Mouse (Mus musculus): Measurements from ENCODE around the gene Tmem82. TPM values are rescaled to one million over a fixed set of nuclear protein-coding genes. Genes with fewer than 3 reads are reported as not detected.
A peak's percentile ranks its signal among the peaks of the same experiment; 100 is the strongest.

Gene Tmem82
- polyA plus RNA-seq, 1 experiment = 1.1 TPM

- H3K4me3 ChIP-seq (ENCODE audit: insufficient read depth, low read depth, low read length) = no peak overlapping the region
- H3K4me1 ChIP-seq (ENCODE audit: control insufficient read depth, insufficient read depth, insufficient read length, low read length) = peaks cover 18% of the 10 kb centered on the region
- H3K27ac ChIP-seq (replicated peaks; ENCODE audit: low read depth, low read length) = no peak overlapping the region
Observed at GRCm38 (mm10) chr4:141625774-141626550, 7.5 kb upstream of the Tmem82 start.

GRCm38 (mm10) chr4:141624983-141625773 lies 6.7 kb upstream of the Tmem82 start:
- Histone ChIP-seq H3K4me1 (ENCODE audit: control insufficient read depth, insufficient read depth, insufficient read length, low read length) (peaks cover 18% of the 10 kb centered on the region), H3K27ac (replicated peaks; ENCODE audit: low read depth, low read length) (no peak overlapping the region), H3K4me3 (ENCODE audit: insufficient read depth, low read depth, low read length) (no peak overlapping the region)

DNA sequence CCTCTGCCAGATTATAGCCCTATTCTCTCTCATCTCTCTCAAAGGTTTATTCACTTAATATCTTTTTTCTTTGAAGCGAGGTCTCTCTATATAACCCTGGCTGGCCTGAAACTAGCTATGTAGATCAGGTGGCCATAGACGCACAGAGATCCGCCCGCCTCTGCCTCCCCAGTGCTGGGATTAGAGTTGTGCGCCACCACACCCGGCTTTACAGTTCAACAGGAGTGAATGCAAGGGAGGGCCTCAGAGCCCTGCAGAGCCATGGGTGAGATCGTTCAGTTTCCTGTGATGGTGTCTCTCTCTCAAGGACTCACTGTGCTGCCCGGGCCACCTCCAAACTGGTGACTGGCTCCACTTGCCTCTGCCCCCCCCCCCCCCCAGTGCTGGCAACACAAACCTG lies 5.7 kb upstream of the Tmem82 start:
- H3K4me3 ChIP-seq (ENCODE audit: insufficient read depth, low read depth, low read length) = no peak overlapping the region
- peak overlapping the region; percentile 47; the same call in 1 of the 2 replicates for H3K27ac ChIP-seq (replicated peaks; ENCODE audit: low read depth, low read length)
- H3K4me1 ChIP-seq (ENCODE audit: control insufficient read depth, insufficient read depth, insufficient read length, low read length) = peaks cover 22% of the 10 kb centered on the region

GRCm38 (mm10) chr4:141623666-141624065 lies 5.2 kb upstream of the Tmem82 start, which contains the start of gene Slc25a34:
Gene Slc25a34, minus strand, starts transcription at chr4:141623821.
- Histone ChIP-seq H3K4me3 (ENCODE audit: insufficient read depth, low read depth, low read length) (peak within 1 kb of the TSS; percentile 50), H3K27ac (replicated peaks; ENCODE audit: low read depth, low read length) (peak within 1 kb of the TSS; percentile 86), H3K4me1 (ENCODE audit: control insufficient read depth, insufficient read depth, insufficient read length, low read length) (peaks cover 26% of the 10 kb centered on the region)

GRCm38 (mm10) chr4:141623037-141623436 lies 4.6 kb upstream of the Tmem82 start:
- peak overlapping the region; percentile 50 for H3K4me3 ChIP-seq (ENCODE audit: insufficient read depth, low read depth, low read length)
- H3K27ac ChIP-seq (replicated peaks; ENCODE audit: low read depth, low read length) = peak overlapping the region; percentile 86
- H3K4me1 ChIP-seq (ENCODE audit: control insufficient read depth, insufficient read depth, insufficient read length, low read length) = peaks cover 27% of the 10 kb centered on the region

DNA sequence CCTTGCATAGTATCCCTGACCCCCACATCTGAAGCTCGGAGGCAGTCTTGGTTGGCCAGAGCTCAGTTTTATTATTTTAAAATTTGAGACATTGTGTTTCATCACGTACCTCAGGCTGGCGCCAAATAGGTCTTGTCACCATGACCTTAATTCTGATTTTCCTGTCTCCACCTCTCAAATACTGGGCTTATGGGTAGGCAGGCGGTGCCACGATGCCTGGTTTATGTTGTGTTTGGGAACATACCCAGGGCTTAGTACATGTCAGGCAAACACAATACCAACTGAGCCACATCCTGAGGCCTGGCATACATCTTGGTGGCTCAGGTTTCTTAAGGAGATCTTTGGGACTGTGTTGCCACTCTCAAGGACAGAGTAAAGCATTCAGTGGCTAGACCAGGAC lies 4.1 kb upstream of the Tmem82 start:
- H3K4me3 ChIP-seq (ENCODE audit: insufficient read depth, low read depth, low read length) = peak overlapping the region; percentile 50
- H3K4me1 ChIP-seq (ENCODE audit: control insufficient read depth, insufficient read depth, insufficient read length, low read length) = peaks cover 30% of the 10 kb centered on the region
- peak overlapping the region; percentile 86 for H3K27ac ChIP-seq (replicated peaks; ENCODE audit: low read depth, low read length)

- Histone ChIP-seq H3K4me1 (ENCODE audit: control insufficient read depth, insufficient read depth, insufficient read length, low read length) (peaks cover 30% of the 10 kb centered on the region), H3K27ac (replicated peaks; ENCODE audit: low read depth, low read length) (peak overlapping the region; percentile 27; the same call in 1 of the 2 replicates), H3K4me3 (ENCODE audit: insufficient read depth, low read depth, low read length) (peak overlapping the region; percentile 35)
Observed at GRCm38 (mm10) chr4:141622091-141622490, 3.7 kb upstream of the Tmem82 start.

DNA sequence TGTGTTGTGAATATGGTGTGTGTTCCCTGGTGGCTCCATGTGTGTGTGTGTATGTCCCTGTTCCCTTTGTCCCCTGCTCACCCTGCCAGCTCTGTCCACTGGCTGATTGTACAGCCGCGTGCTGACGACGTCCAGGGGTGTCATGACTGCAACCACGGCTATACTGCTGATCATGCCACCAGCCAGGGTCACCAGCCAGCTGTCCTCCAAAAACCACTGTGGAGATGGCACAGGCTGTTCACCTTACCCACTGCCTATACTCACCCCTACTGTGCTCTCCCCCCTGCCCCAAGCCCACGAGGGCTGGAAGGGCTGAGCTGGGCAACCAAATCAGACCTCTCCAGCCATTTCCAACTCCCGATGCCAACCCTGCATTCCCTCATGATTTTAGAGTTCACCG lies 2.9 kb upstream of the Tmem82 start:
- Histone ChIP-seq H3K4me1 (ENCODE audit: control insufficient read depth, insufficient read depth, insufficient read length, low read length) (peaks cover 30% of the 10 kb centered on the region), H3K27ac (replicated peaks; ENCODE audit: low read depth, low read length) (peak overlapping the region; percentile 24), H3K4me3 (ENCODE audit: insufficient read depth, low read depth, low read length) (no peak overlapping the region)

DNA sequence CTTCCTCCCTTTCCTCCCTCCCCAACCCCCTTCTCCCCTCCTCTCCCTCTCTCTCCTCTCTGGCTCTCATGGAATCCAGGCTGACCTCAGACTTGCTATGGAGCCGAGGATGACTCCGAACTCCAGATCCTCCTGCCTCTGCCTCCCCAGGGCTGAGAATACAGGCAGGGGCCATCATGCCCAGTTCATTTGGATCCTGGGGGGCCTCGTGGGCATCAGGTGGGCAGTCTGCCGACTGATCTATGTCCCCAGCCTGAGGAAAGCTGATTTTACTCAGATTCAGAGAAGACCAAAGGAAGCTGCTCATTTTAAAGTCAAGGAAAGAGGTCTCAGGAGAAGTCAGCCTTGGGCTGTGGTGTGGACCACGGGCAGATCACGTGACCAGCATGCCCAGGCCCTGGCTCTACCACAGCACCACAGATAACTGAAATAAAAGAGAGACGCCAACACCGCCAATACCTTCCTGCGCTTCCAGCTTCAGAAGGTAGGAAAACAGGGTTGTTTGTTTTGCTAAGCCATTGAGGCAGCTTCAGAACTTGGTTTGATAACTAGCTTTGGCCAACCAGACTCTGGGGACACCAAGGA lies 958 bp upstream of the Tmem82 start:
- Histone ChIP-seq H3K27ac (replicated peaks; ENCODE audit: low read depth, low read length) (no peak overlapping the region), H3K4me3 (ENCODE audit: insufficient read depth, low read depth, low read length) (no peak overlapping the region), H3K4me1 (ENCODE audit: control insufficient read depth, insufficient read depth, insufficient read length, low read length) (peaks cover 30% of the 10 kb centered on the region)

DNA sequence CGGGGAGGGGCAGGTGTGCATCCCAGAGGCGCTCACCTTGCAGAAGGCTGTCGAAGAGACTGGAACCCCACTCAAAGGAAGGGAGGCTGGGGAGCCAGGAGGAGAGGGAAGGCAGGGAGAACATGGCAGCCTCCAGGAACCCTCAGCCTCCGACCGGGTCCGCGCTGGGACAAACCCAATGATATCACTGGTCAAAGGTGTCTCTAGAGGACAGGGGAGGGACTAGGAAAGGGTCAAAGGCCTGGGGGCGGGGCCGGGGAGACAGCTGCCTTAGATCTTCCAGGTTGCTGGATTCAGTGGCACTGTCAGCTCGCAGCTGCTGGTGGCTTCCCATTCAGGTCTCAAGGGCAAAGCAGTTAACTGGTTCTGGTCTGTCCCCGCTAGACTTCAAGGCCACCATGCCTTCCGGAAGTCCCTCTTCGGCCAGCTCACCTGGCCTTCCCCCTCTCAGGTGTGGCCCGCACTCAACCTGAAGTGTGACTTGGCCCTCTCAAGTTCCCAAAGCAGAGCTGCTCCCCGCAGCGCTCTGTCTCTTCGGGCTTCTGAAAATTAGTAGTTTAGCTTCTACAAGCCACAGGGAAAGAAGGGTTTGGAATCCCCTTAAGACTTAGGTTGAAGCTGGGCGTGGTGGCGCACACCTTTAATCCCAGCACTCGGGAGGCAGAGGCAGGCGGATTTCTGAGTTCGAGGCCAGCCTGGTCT lies 419 bp downstream of the Tmem82 start:
- H3K27ac ChIP-seq (replicated peaks; ENCODE audit: low read depth, low read length) = no peak overlapping the region
- H3K4me3 ChIP-seq (ENCODE audit: insufficient read depth, low read depth, low read length) = peak overlapping the region; percentile 21
- H3K4me1 ChIP-seq (ENCODE audit: control insufficient read depth, insufficient read depth, insufficient read length, low read length) = peaks cover 21% of the 10 kb centered on the region

- no peak overlapping the region for H3K27ac ChIP-seq (replicated peaks; ENCODE audit: low read depth, low read length)
- H3K4me3 ChIP-seq (ENCODE audit: insufficient read depth, low read depth, low read length) = 0 out of 2 replicates have a peak overlapping the region, but pooled peaks have one; percentile 21
- peaks cover 19% of the 10 kb centered on the region for H3K4me1 ChIP-seq (ENCODE audit: control insufficient read depth, insufficient read depth, insufficient read length, low read length)
Observed at GRCm38 (mm10) chr4:141617299-141617698, 1.1 kb downstream of the Tmem82 start.

DNA sequence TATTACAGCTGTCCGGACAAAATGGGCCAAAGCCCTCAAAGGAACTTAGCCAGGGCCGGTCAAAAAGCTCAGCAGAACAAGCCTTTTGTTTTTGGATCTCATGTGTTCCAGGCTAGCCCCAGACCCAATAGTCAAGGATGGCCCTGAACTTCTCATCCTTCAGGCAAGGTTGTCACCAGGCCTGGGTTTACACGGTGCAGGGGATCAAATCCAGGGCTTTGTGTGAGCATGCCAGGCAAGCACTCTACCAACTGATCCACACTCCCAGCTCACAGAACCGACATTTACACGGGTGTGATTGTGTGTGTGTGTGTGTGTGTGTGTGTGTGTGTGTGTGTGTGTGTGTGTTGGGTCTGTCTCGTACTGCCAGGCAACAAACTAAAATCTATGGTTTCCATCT lies 1.6 kb downstream of the Tmem82 start:
- no peak overlapping the region for H3K4me3 ChIP-seq (ENCODE audit: insufficient read depth, low read depth, low read length)
- peaks cover 18% of the 10 kb centered on the region for H3K4me1 ChIP-seq (ENCODE audit: control insufficient read depth, insufficient read depth, insufficient read length, low read length)
- no peak overlapping the region for H3K27ac ChIP-seq (replicated peaks; ENCODE audit: low read depth, low read length)

DNA sequence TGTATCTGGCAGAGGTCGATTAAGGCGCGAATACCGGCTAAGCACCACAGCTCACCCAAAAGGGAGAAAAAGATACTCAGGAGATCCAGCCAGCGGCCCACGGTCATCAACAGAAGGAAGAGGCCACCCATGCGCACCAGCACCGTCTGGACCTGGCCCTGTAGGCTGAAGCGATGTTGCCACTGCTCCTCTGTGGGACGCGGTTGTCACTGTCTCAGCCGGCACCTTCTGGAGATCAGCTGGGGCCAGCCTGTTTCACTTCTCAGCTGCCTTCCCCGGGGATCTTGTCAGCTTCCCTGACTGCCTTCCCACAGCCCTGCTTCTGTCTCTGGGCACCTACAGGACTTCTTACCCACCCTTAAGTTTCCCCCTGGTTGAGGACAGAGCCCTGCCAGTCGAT lies 3.5 kb downstream of the Tmem82 start:
- Histone ChIP-seq H3K4me1 (ENCODE audit: control insufficient read depth, insufficient read depth, insufficient read length, low read length) (peaks cover 12% of the 10 kb centered on the region), H3K27ac (replicated peaks; ENCODE audit: low read depth, low read length) (no peak overlapping the region), H3K4me3 (ENCODE audit: insufficient read depth, low read depth, low read length) (no peak overlapping the region)

- H3K4me1 ChIP-seq (ENCODE audit: control insufficient read depth, insufficient read depth, insufficient read length, low read length) = peaks cover 7% of the 10 kb centered on the region
- H3K27ac ChIP-seq (replicated peaks; ENCODE audit: low read depth, low read length) = no peak overlapping the region
- no peak overlapping the region for H3K4me3 ChIP-seq (ENCODE audit: insufficient read depth, low read depth, low read length)
Observed at GRCm38 (mm10) chr4:141609538-141609937, 8.9 kb downstream of the Tmem82 start.

DNA sequence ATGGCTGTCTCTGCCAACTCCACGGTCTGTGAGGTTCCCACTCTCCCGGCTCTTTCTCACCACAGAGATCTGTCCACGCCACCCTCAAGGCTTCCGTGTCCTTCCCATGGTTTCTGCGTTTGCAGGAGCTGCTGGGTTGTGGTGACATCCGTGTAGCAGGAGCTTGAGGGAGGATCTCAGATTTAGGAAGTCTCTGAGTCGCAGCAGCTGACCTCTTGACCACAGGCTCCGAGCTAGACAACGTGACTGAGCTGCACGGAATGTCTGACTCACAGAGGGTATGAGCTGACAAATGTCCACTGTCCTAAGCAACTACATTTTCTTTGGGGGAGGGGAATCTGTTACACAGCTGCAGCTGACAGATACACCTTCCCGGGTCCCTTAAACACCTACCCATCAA lies 12.6 kb downstream of the Tmem82 start, which contains the start of gene Fblim1:
Gene Fblim1, minus strand, starts transcription at position 236 of the 400 bp plus-strand sequence.
- Histone ChIP-seq H3K4me1 (ENCODE audit: control insufficient read depth, insufficient read depth, insufficient read length, low read length) (peaks cover 39% of the 10 kb centered on the region), H3K27ac (replicated peaks; ENCODE audit: low read depth, low read length) (peak within 1 kb of the TSS; percentile 59), H3K4me3 (ENCODE audit: insufficient read depth, low read depth, low read length) (peak within 1 kb of the TSS; percentile 46)

Data from brown adipose tissue, adult 24 weeks (tissue).